Mouse (Mus musculus) lung, postnatal 0 days (tissue): Measurements from ENCODE around the gene Smarcd1. TPM values are rescaled to one million over a fixed set of nuclear protein-coding genes. Genes with fewer than 3 reads are reported as not detected.
"Not testable (repeated sequence)": the region's sequence is repeated elsewhere in the genome, so short reads cannot be mapped to it uniquely, and the experiment has no call there.

Experiments
- ATAC-seq: fragments of 200-750 bp; cut with Nextera tagmentation; 2 replicates; pipeline ENCODE4 v1.8.0; 2017; ENCODE audit warnings: moderate library complexity
- DNase-seq: peaks from one replicate; pipeline ENCODE4 v3.0.0-alpha.2; 2016; ENCODE audit warnings: low spot score
- H3K27ac ChIP-seq: fragments of 300-500 bp; sonication (generic); 2 replicates; pipeline ENCODE4 v1.5.1; 2014; ENCODE audit warnings: antibody characterized with exemption, mild to moderate bottlenecking, low read length, mixed read lengths
- H3K27me3 ChIP-seq: fragments of 300-500 bp; sonication (generic); replicated peaks from 2 replicates; pipeline ENCODE4 v1.6.1; 2014; ENCODE audit warnings: low read length, mixed read lengths; ENCODE audit not compliant: insufficient read depth
- H3K36me3 ChIP-seq: fragments of 300-500 bp; sonication (generic); 2 replicates; pipeline ENCODE4 v1.6.1; 2014; ENCODE audit warnings: low read length, mixed read lengths; ENCODE audit not compliant: insufficient read depth
- H3K4me1 ChIP-seq: fragments of 300-500 bp; sonication (generic); 2 replicates; pipeline ENCODE4 v1.6.1; 2014; ENCODE audit warnings: antibody characterized with exemption, low read depth, low read length, mixed read lengths; ENCODE audit not compliant: insufficient read depth
- H3K4me2 ChIP-seq: fragments of 300-500 bp; sonication (generic); replicated peaks from 2 replicates; pipeline ENCODE4 v1.6.1; 2014; ENCODE audit warnings: low read depth, mild to moderate bottlenecking, low read length, moderate library complexity, mixed read lengths
- H3K4me3 ChIP-seq: fragments of 300-500 bp; sonication (generic); 2 replicates; pipeline ENCODE4 v1.5.1; 2014; ENCODE audit warnings: low read depth, low read length
- H3K9ac ChIP-seq: fragments of 300-500 bp; sonication (generic); replicated peaks from 2 replicates; pipeline ENCODE4 v1.6.1; 2014; ENCODE audit warnings: low read depth, mild to moderate bottlenecking
- H3K9me3 ChIP-seq: fragments of 300-500 bp; sonication (generic); 2 replicates; pipeline ENCODE4 v1.6.1; 2016; ENCODE audit warnings: low read length, mixed read lengths
- CTCF ChIP-seq: IDR thresholded peaks from 2 replicates; pipeline ENCODE4 v1.5.1; 2016; ENCODE audit warnings: antibody characterized with exemption, mild to moderate bottlenecking
- EP300 ChIP-seq: IDR thresholded peaks from 2 replicates; pipeline ENCODE4 v1.6.1; 2016; ENCODE audit warnings: antibody characterized with exemption, mild to moderate bottlenecking, control low read depth
- WGBS: fragments of 180-500 bp; shearing (Covaris S2); extraction: QIAGEN DNeasy Blood & Tissue Kit; methylation state at CpG from one replicate; pipeline ENCODE4 v1.1.7; 2014; 5-methylcytosine and 5-hydroxymethylcytosine counted together
- polyA plus RNA-seq: library from polyadenylated mRNA; unstranded; fragments of >200 nt; fragmentation: Nextera tagmentation; extraction: Ambion mirVana; gene quantifications from 2 replicates; pipeline ENCODE4 v1.2.1, GENCODE M21; 2015

Gene Smarcd1
- polyA plus RNA-seq, 1 experiment from 2014 or later = 20.4 TPM

DNA sequence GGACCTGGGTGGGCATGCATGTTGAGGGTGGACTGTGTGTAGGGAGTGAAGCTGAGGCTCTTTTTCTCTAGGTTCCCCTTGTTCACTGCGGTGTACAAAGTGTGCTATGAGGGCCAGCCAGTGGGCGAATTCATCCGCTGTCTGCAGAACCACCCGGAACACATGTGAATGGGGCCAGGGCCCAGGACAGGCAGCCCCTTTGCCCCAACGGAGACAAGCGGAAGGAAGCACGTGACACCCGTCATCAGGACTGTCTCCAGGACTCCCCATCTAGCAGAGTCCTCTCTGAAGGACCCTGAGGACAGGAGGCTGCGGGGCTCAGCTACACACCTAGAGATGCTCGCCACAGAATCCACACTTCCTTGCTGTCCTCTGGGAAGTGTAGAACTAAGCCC is 21.2 kb downstream of the Smarcd1 start:
- TF ChIP-seq EP300 (no peak), CTCF (no peak)
- ATAC-seq (no peak), DNase-seq (no peak)
- Histone ChIP-seq H3K4me3 (no peak overlapping the region), H3K9ac (no peak overlapping the region), H3K4me1 (0 out of 2 replicates have a peak, but pooled peaks cover 8% of the 10 kb centered on the region), H3K27me3 (no peaks in the 10 kb centered on the region), H3K9me3 (no peaks in the 10 kb centered on the region), H3K36me3 (no peaks in the 10 kb centered on the region), H3K27ac (peak overlapping the region; percentile 80), H3K4me2 (no peak overlapping the region)
- 52% methylated on average over 10 of the region's 10 CpGs for WGBS

DNA sequence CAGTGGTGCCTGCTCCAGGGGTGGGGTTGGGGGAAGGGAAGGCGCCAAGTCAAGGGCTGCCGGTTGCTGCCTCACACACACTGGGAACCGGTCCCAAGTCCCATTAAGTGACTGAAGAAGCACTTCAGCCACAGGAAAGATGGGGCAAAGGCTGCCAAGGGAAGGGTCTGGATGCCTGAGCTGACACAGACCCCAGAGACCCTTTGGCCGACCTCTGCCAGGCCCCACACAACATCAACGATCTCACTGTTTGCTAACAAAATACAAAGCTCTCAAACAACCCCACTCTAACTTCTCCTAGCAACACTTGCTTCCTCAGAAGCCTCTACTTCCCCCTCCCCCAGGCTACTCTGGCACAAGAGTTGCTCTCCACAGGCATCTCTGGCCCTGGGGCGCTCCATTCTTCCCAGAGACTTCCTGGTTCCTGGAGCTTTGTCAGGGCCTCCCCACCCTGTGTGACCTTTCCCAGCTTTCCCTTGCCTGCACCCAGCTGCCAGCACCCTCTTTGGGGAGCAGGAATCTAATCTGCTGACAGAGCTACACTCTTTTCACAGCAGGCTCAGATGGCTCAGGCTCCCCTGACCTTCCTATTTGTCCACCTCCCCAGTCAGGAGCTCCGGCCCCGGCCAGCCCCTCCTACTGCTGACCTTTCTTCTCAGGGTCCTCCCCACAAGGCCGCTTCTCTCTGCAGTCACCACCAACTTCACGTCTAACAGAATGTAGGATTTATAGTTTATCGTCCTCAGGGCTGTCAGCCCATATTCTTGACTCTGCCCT is 21.8 kb downstream of the Smarcd1 start:
- Histone ChIP-seq H3K9me3 (no peaks in the 10 kb centered on the region), H3K4me1 (0 out of 2 replicates have a peak, but pooled peaks cover 8% of the 10 kb centered on the region), H3K27me3 (no peaks in the 10 kb centered on the region), H3K4me3 (no peak overlapping the region), H3K9ac (no peak overlapping the region), H3K36me3 (no peaks in the 10 kb centered on the region), H3K27ac (peak overlapping the region; percentile 80), H3K4me2 (peak overlapping the region; percentile 61)
- DNase-seq = peak; percentile 90
- peak; percentile 34 for ATAC-seq
- TF ChIP-seq EP300 (0 out of 2 replicates have a peak, but pooled peaks have one; percentile 4), CTCF (no peak)
- WGBS = 21% methylated on average over 11 of the region's 11 CpGs

DNA sequence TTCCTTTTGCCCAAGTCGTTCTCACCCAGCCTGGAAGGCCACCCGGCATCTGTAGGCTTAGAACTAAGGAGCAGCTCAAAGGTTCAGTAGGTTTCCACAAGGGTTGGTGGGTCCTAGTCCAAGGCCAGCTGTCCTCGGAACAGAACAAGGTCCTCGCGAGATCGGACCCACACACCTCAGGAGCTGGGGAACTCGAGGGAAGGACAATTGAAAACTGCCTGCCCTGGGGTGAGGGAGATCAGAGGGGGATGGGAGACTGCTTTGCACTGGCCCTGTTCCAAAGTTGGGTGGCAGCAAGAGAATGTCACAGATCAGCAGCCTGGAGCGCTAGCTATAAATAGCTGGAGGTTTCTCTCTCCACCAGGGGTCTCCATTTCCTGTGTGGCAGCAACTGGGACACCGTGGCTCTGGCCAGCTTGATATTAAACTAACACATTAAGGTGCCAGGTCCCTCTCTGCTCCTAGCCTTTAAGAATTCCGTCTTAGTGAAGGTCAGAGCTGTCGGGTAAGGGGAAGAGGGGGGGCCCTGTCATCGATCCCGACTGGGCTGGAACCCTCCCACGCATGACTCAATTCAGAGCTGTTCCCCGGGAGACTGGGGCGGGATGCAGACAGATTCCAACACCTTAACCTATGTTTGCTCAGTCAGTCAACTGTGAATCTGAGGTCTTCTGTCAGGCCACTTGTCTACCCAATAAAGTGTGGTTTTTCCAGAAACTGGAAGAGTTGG is 22.5 kb downstream of the Smarcd1 start:
- Histone ChIP-seq H3K36me3 (no peaks in the 10 kb centered on the region), H3K9me3 (no peaks in the 10 kb centered on the region), H3K4me1 (0 out of 2 replicates have a peak, but pooled peaks cover 8% of the 10 kb centered on the region), H3K4me2 (peak overlapping the region; percentile 61), H3K4me3 (peak overlapping the region; percentile 27), H3K9ac (0 out of 2 replicates have a peak overlapping the region, but pooled peaks have one; percentile 16), H3K27ac (peak overlapping the region; percentile 80), H3K27me3 (no peaks in the 10 kb centered on the region)
- DNase-seq (peak; percentile 92), ATAC-seq (peak; percentile 18)
- TF ChIP-seq CTCF (peak; percentile 72), EP300 (no peak; the same call in 1 of the 2 replicates)
- 9% methylated on average over 16 of the region's 16 CpGs for WGBS

DNA sequence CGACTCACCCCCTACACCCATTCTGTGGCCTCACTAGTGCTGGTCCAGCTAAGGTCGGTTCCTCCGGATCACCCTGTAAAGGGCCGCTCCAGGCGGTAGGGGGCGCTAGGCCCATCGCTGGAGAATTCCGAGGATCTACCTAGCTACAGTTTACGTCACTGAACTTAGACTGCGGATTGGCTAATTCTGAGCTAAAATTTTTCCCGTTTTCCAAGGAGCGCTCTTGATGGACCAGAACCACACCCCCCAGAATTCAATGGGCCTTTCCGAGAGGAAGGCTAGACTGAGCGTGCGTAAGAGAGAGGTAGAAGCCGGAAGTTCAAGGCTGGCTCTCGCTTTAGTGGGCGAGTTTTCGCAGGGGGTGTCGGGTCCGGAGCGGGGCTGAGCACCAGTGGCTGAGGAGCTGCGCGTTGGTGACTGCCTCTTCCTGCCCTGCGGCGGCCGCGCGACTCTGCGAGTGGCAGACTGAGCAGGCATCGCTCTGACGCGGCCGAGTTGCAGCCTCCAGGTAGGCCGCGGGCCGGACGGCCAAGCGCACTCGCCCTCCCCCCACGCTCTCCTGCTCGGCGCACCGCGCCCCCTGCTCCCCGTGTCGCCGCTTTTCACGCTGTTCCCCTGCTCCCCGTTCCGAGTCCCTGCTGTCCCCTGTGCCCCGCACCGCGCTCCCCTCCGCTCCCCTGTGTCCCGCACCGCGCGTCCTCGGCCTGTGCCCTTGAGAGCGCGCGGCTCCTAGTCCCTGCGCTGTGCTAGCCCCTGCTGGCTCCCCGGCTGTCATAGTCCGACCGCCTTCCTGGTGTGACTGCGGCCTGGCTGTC is 23.6 kb downstream of the Smarcd1 start, which contains the start of gene Cox14:
Gene Cox14 (plus strand): TSS at position 278 of the 815 bp plus-strand sequence.
- whole genome bisulfite sequencing = under 1% methylated on average over 67 of the region's 68 CpGs
- peak; percentile 93 for ATAC-seq

DNA sequence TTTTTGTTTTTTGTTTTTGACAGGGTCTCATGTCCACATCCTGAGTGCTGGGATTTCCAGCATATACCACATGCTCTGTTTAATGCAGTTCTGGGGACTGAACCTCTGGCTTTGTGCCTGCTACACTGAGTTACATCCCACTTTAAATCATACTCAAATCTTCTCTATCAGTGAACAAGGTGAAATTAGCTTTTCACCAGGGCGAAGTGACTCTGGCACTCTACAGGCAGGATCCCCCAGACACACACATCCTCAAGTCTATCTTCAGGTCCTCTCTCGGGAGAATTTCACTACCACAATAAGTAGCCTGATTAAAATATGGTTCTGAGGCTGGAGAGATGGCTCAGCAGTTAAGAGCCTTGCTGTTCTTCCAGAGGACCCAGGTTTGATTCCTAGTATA is 24.6 kb downstream of the Smarcd1 start:
- 59% methylated on average over 2 of the region's 2 CpGs for WGBS
- Histone ChIP-seq H3K4me1 (0 out of 2 replicates have a peak, but pooled peaks cover 8% of the 10 kb centered on the region), H3K27ac (no peak overlapping the region), H3K27me3 (no peaks in the 10 kb centered on the region), H3K9ac (peak overlapping the region; percentile 86), H3K4me2 (peak overlapping the region; percentile 86), H3K36me3 (no peaks in the 10 kb centered on the region), H3K9me3 (no peaks in the 10 kb centered on the region), H3K4me3 (peak overlapping the region; percentile 62)
- TF ChIP-seq EP300 = no peak
- no peak for TF ChIP-seq CTCF
- no peak for DNase-seq
- no peak for ATAC-seq

More for the DNA sequence above, 23.6 kb downstream of the Smarcd1 start, which contains the start of gene Cox14:
- H3K27me3 ChIP-seq = no peaks in the 10 kb centered on the region
- peak within 1 kb of the TSS; percentile 86 for H3K9ac ChIP-seq
- no peaks in the 10 kb centered on the region for H3K9me3 ChIP-seq
- H3K4me3 ChIP-seq = peak within 1 kb of the TSS; percentile 62
- peak; percentile 97 for TF ChIP-seq CTCF
- no peak for TF ChIP-seq EP300
- DNase-seq = peak; percentile 100
- no peaks in the 10 kb centered on the region for H3K36me3 ChIP-seq
- peak within 1 kb of the TSS; percentile 91 for H3K27ac ChIP-seq
- peak within 1 kb of the TSS; percentile 86 for H3K4me2 ChIP-seq
- H3K4me1 ChIP-seq = 0 out of 2 replicates have a peak, but pooled peaks cover 8% of the 10 kb centered on the region

DNA sequence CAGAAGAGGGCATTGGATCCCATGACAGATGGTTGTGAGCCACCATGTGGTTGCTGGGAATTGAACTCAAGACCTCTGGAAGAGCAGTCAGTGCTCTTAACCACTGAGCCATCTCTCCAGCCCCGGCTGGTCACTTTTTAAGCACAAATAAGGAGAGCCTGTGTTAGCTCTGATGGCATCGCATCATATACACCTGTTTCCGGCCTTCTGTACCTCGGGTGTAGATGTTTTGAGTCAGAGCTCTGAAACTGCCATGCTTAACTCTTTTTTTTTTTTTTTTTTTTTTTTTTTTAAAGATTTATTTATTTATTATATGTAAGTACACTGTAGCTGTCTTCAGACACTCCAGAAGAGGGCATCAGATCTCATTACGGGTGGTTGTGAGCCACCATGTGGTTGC is 25.1 kb downstream of the Smarcd1 start:
- ATAC-seq, H3K4me2 ChIP-seq, DNase-seq, H3K9me3 ChIP-seq, H3K4me1 ChIP-seq, H3K27me3 ChIP-seq, H3K36me3 ChIP-seq, H3K4me3 ChIP-seq, H3K9ac ChIP-seq, H3K27ac ChIP-seq: not testable (repeated sequence)
- WGBS = 92% methylated on average over 4 of the region's 5 CpGs
